Mouse (Mus musculus): ENCODE measurements around the gene Ap1m2. TPM values are rescaled to one million over a fixed set of nuclear protein-coding genes. Genes with fewer than 3 reads are reported as not detected.

Ap1m2 gene
- total and polyA plus RNA-seq, 3 experiments, result 0.16 TPM; not detected in 2

DNA sequence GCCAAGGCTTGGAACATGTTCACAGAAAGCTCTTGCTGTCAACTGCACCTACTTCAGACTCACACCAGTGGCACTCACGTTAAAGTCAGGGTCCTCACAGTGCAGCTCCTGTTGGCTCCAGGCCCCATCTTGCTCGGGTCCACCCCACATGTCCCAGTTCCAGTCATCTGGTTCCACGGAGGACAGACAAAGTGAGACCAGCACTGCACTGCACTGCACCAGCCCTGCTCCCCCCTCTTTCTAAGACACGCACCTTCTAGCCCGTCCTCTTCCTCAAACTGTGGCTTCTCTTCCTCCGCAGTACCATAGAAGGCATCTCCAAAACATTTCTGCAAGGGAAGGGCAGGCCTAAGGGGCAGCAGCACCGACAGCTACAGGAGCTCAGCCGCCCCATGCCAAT is 35.8 kb downstream of the Ap1m2 start:
- no peak overlapping the region for H3K4me3 ChIP-seq (ENCODE audit: low read depth, low read length)
- no peaks in the 10 kb centered on the region for H3K27me3 ChIP-seq (ENCODE audit: insufficient read depth, low read length)
- TF ChIP-seq TAL1 (conservative IDR thresholded peaks at IDR 0.05; ENCODE audit: low read depth, low read length) (no peak), POLR2AphosphoS5 (IDR thresholded peaks at IDR 0.05; ENCODE audit: insufficient replicate concordance, low read depth, low read length) (no peak)
- ATAC-seq (ENCODE audit: extremely low read depth, insufficient number of reproducible peaks, low FRiP score, poor library complexity, severe bottlenecking) (no peak), DNase-seq (ENCODE audit: low spot score) (no peak)
- no peaks in the 10 kb centered on the region for H3K9me3 ChIP-seq (replicated peaks)
- H3K36me3 ChIP-seq (replicated peaks), result peaks cover 99% of the 10 kb centered on the region
- H3K4me1 ChIP-seq (ENCODE audit: insufficient read depth, low read depth, low read length), result peaks cover 62% of the 10 kb centered on the region

DNA sequence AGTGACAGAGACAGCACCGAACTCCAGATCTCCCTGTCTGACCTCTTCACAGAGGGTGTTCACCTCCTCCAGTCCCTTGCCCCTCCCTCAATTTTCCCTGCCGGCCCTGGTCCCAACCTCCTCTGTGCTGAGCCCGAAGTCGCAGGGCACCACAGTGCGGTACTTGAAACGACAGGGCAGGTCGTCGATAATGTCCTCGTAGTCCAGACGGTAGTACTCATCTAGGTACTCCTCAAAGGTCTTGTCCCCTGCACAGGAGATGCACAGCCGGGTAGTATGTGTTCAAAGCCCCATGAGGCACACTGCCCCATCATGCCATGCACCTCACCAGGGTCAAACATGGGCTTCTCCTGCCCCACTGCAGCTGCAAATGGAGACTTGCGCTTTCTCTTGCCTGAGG is 36.4 kb downstream of the Ap1m2 start:
- DNase-seq (ENCODE audit: low spot score) (no peak), ATAC-seq (ENCODE audit: extremely low read depth, insufficient number of reproducible peaks, low FRiP score, poor library complexity, severe bottlenecking) (no peak)
- Histone ChIP-seq H3K36me3 (replicated peaks) (peaks cover 99% of the 10 kb centered on the region), H3K4me3 (ENCODE audit: low read depth, low read length) (no peak overlapping the region), H3K27me3 (ENCODE audit: insufficient read depth, low read length) (no peaks in the 10 kb centered on the region), H3K4me1 (ENCODE audit: insufficient read depth, low read depth, low read length) (peaks cover 62% of the 10 kb centered on the region), H3K9me3 (replicated peaks) (no peaks in the 10 kb centered on the region)
- TF ChIP-seq CTCF (IDR thresholded peaks at IDR 0.05; ENCODE audit: low read depth, low read length), result no peak
- no peak for TF ChIP-seq GATA2 (IDR thresholded peaks at IDR 0.05; ENCODE audit: borderline replicate concordance, low read depth, low read length)
- no peak for TF ChIP-seq GATA1 (IDR thresholded peaks at IDR 0.05; ENCODE audit: borderline replicate concordance, low read length)
- no peak for TF ChIP-seq TAL1 (conservative IDR thresholded peaks at IDR 0.05; ENCODE audit: low read depth, low read length)
- TF ChIP-seq POLR2AphosphoS5 (IDR thresholded peaks at IDR 0.05; ENCODE audit: insufficient replicate concordance, low read depth, low read length), result no peak; the same call in 1 of the 2 replicates

DNA sequence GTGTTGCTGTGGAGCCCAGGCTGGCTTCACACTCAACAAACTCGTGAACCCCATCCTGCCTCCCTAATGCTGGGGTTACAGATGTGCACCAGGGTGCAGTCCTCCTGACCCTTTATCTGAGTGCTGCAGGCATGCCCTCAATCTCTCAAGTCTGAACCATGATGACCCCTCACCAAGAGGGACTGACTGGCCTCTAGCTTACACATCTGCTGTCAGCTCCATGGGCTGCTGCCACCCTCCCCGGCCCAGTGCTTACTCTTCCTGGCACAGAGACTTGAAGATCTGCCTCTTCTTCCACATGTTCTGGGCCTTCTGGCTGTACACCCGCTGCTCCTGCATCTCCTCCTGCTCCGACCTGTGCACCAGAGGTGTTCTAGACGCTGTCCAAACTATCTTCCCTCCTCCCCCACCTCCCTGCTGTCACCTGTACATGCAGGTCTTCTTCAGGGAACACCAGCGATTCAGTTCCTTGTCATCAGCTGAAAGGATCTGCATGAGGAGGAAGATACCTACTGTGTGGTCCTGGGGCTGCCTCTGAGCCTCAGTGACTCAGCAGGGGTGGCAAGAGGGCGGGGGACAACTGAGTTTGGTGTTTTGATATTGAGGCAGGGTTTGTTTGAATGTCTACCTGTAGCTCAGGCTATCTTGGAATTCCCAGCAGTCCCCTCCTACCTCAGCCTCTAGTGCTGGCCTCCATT is 37.0 kb downstream of the Ap1m2 start:
- H3K9me3 ChIP-seq (replicated peaks), result no peaks in the 10 kb centered on the region
- no peak overlapping the region for H3K4me3 ChIP-seq (ENCODE audit: low read depth, low read length)
- ATAC-seq (ENCODE audit: extremely low read depth, insufficient number of reproducible peaks, low FRiP score, poor library complexity, severe bottlenecking) (no peak), DNase-seq (ENCODE audit: low spot score) (no peak)
- peaks cover 100% of the 10 kb centered on the region for H3K36me3 ChIP-seq (replicated peaks)
- H3K4me1 ChIP-seq (ENCODE audit: insufficient read depth, low read depth, low read length), result peaks cover 66% of the 10 kb centered on the region
- no peaks in the 10 kb centered on the region for H3K27me3 ChIP-seq (ENCODE audit: insufficient read depth, low read length)
- TF ChIP-seq TAL1 (conservative IDR thresholded peaks at IDR 0.05; ENCODE audit: low read depth, low read length) (0 out of 2 replicates have a peak, but pooled peaks have one; percentile 19), POLR2AphosphoS5 (IDR thresholded peaks at IDR 0.05; ENCODE audit: insufficient replicate concordance, low read depth, low read length) (no peak)

DNA sequence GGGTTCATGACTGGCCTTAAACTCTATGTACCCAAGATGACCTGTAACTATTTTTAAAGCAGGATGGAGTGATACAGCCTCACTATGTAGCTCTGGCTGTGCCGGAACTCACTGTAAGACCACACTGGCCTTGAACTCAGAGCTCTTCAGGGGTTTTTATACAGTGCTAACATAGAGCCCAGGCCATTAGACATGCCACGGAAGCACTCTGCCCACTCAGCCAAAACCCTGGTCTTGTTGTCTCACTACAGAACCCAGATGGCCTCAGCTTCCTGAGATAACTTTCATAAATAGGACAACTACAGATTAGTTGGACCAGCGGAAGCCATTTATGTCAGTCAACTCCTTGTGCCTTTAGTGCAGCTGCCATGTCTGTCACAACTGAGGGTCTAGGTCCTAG is 37.8 kb downstream of the Ap1m2 start:
- peaks cover 99% of the 10 kb centered on the region for H3K36me3 ChIP-seq (replicated peaks)
- TF ChIP-seq GATA2 (IDR thresholded peaks at IDR 0.05; ENCODE audit: borderline replicate concordance, low read depth, low read length), result no peak
- no peak for TF ChIP-seq TAL1 (conservative IDR thresholded peaks at IDR 0.05; ENCODE audit: low read depth, low read length)
- TF ChIP-seq GATA1 (IDR thresholded peaks at IDR 0.05; ENCODE audit: borderline replicate concordance, low read length), result no peak
- TF ChIP-seq CTCF (IDR thresholded peaks at IDR 0.05; ENCODE audit: low read depth, low read length), result no peak
- no peak for TF ChIP-seq POLR2AphosphoS5 (IDR thresholded peaks at IDR 0.05; ENCODE audit: insufficient replicate concordance, low read depth, low read length)
- H3K4me3 ChIP-seq (ENCODE audit: low read depth, low read length), result no peak overlapping the region
- H3K9me3 ChIP-seq (replicated peaks), result no peaks in the 10 kb centered on the region
- H3K4me1 ChIP-seq (ENCODE audit: insufficient read depth, low read depth, low read length), result peaks cover 63% of the 10 kb centered on the region
- ATAC-seq (ENCODE audit: extremely low read depth, insufficient number of reproducible peaks, low FRiP score, poor library complexity, severe bottlenecking) (no peak), DNase-seq (ENCODE audit: low spot score) (no peak)
- H3K27me3 ChIP-seq (ENCODE audit: insufficient read depth, low read length), result no peaks in the 10 kb centered on the region

GRCm38 (mm10) chr9:21273520-21274228 is 38.5 kb downstream of the Ap1m2 start:
- peaks cover 57% of the 10 kb centered on the region for H3K4me1 ChIP-seq (ENCODE audit: insufficient read depth, low read depth, low read length)
- no peak for TF ChIP-seq TAL1 (conservative IDR thresholded peaks at IDR 0.05; ENCODE audit: low read depth, low read length)
- no peak for TF ChIP-seq POLR2AphosphoS5 (IDR thresholded peaks at IDR 0.05; ENCODE audit: insufficient replicate concordance, low read depth, low read length)
- no peak for TF ChIP-seq CTCF (IDR thresholded peaks at IDR 0.05; ENCODE audit: low read depth, low read length)
- no peak for TF ChIP-seq GATA2 (IDR thresholded peaks at IDR 0.05; ENCODE audit: borderline replicate concordance, low read depth, low read length)
- TF ChIP-seq GATA1 (IDR thresholded peaks at IDR 0.05; ENCODE audit: borderline replicate concordance, low read length), result no peak
- no peak overlapping the region for H3K4me3 ChIP-seq (ENCODE audit: low read depth, low read length)

GRCm38 (mm10) chr9:21273094-21273493 is 39.0 kb downstream of the Ap1m2 start:
- no peak for ATAC-seq (ENCODE audit: extremely low read depth, insufficient number of reproducible peaks, low FRiP score, poor library complexity, severe bottlenecking)
- DNase-seq (ENCODE audit: low spot score), result no peak
- no peak overlapping the region for H3K4me3 ChIP-seq (ENCODE audit: low read depth, low read length)
- TF ChIP-seq CTCF (IDR thresholded peaks at IDR 0.05; ENCODE audit: low read depth, low read length) (no peak), POLR2AphosphoS5 (IDR thresholded peaks at IDR 0.05; ENCODE audit: insufficient replicate concordance, low read depth, low read length) (no peak), GATA2 (IDR thresholded peaks at IDR 0.05; ENCODE audit: borderline replicate concordance, low read depth, low read length) (no peak), GATA1 (IDR thresholded peaks at IDR 0.05; ENCODE audit: borderline replicate concordance, low read length) (no peak), TAL1 (conservative IDR thresholded peaks at IDR 0.05; ENCODE audit: low read depth, low read length) (no peak)
- H3K9me3 ChIP-seq (replicated peaks), result no peaks in the 10 kb centered on the region
- H3K36me3 ChIP-seq (replicated peaks), result peaks cover 99% of the 10 kb centered on the region
- no peaks in the 10 kb centered on the region for H3K27me3 ChIP-seq (ENCODE audit: insufficient read depth, low read length)
- H3K4me1 ChIP-seq (ENCODE audit: insufficient read depth, low read depth, low read length), result peaks cover 61% of the 10 kb centered on the region

More at GRCm38 (mm10) chr9:21273520-21274228, 38.5 kb downstream of the Ap1m2 start:
- Histone ChIP-seq H3K9me3 (replicated peaks) (no peaks in the 10 kb centered on the region), H3K27me3 (ENCODE audit: insufficient read depth, low read length) (no peaks in the 10 kb centered on the region), H3K36me3 (replicated peaks) (peaks cover 99% of the 10 kb centered on the region)
- DNase-seq (ENCODE audit: low spot score) (no peak), ATAC-seq (ENCODE audit: extremely low read depth, insufficient number of reproducible peaks, low FRiP score, poor library complexity, severe bottlenecking) (no peak)
